Mouse (Mus musculus) splenic B cell, adult 2 months (primary cell): ENCODE data around the gene Ror1.
A peak's percentile ranks its signal among the peaks of the same experiment; 100 is the strongest.

ENCODE experiments used
- DNase-seq: peaks from one replicate; pipeline ENCODE4 v3.0.0-alpha.2; 2011; ENCODE audit warnings: low read depth, low spot score
- H3K27me3 ChIP-seq: 2 replicates; pipeline ENCODE4 v1.6.1; 2012; ENCODE audit warnings: mild to moderate bottlenecking, low read length, moderate library complexity, mixed read lengths; ENCODE audit not compliant: control insufficient read depth, poor library complexity, insufficient read depth, severe bottlenecking
- H3K36me3 ChIP-seq: 2 replicates; pipeline ENCODE4 v1.6.1; 2012; ENCODE audit warnings: mild to moderate bottlenecking, low read length, moderate library complexity, mixed read lengths; ENCODE audit not compliant: control insufficient read depth, poor library complexity, insufficient read depth, severe bottlenecking

Ror1 gene

DNA sequence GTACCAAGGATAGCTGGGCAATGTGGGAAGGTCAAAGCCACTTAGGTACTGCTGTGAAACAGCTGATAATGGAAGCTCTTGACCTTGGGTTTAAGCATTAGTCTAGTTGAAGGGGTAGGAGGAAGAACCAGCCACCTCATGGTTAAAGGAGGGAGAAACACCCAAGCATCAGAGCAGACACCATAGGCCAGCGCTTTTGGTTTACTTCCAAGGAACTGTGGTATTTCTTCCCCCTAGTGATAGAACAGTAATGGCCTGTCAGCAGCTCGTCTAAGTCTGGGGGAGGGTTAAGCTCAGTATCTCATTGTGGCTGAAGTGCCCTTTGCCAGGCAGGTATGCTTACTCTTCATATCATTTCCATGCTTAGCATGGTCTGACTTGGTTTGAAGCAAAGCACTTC is 102.7 kb downstream of the Ror1 start:
- Histone ChIP-seq H3K36me3 (no peaks in the 10 kb centered on the region), H3K27me3 (no peaks in the 10 kb centered on the region)

DNA sequence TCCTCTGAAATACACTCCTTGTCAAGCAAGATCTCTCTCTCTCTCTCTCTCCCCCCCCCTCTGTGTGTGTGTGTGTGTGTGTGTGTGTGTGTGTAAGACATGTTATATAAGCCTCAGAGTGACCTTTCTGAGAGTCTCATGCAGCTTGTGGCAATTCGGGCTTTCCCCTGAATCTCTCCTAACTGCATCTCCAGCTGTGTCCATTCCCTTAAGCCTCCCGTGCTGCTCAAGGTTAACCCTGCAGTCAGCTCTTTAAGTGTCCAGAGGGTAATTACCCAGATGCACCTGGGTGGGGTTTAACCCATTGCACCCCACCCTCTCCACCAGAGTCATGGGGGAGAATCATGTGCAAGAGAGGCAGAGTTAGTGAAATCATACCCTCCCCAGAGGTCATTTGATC is 105.7 kb downstream of the Ror1 start:
- no peak for DNase-seq
- Histone ChIP-seq H3K36me3 (no peaks in the 10 kb centered on the region), H3K27me3 (no peaks in the 10 kb centered on the region)

More for the DNA sequence above, 102.7 kb downstream of the Ror1 start:
- no peak for DNase-seq

DNA sequence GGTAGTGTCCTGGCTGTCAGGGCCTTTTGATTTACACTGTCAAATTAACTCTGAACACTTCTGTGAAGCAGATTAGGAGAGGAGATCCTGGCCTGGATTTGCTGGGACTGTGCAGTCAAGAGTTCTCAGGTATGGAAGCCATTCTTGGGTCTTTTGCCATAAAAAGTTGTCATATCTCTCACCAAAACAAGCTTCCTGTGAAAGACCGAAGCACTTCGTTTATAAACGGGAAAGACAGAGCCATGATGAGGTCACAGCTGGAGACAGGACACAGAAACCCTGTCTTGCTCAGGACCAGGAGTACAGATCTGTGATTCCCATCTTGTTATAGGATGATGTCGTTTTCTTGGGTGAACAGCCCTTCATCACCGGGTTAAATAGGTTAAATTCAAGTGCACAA is 107.5 kb downstream of the Ror1 start:
- DNase-seq, result no peak
- Histone ChIP-seq H3K27me3 (no peaks in the 10 kb centered on the region), H3K36me3 (no peaks in the 10 kb centered on the region)

DNA sequence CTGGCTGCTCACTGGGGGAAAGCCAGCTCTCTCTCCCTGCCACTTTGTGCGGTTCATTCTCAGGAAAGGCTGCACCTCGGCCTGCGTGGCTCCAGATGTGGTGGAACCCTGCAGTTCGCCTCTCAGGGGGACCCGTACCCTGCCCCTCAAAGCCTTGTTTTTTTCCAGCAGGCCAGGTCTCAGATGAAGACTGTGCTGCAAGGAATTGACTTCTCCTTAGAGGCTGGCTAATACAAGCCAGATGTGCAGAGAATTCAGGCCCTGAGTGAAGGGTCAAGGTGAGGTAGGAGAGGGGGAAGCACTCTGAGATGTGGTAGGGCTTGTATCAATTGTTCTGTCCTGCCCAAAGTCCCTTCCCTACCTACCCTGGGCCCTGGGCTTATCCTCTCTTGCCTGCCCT is 108.1 kb downstream of the Ror1 start:
- no peak for DNase-seq
- no peaks in the 10 kb centered on the region for H3K36me3 ChIP-seq
- H3K27me3 ChIP-seq, result no peaks in the 10 kb centered on the region

DNA sequence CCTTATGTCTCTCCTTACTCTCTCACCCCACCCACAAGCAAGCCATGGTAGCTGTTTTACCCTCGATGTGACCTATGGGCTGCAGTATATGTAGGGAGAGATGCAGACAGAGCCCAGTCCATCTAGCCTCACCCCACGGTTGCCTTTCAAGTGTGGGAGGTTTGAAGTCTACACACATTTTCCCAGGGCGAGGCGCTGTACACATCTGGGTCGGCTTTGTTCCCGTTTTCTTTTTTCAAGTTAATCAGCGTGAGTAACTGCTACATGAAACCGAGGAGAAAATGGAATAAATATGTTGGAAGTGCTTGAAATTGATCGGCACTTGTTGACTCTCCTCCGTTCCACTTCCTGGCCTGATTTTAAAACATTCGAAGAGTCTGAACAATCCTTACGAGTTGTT is 108.8 kb downstream of the Ror1 start:
- no peak for DNase-seq
- Histone ChIP-seq H3K27me3 (no peaks in the 10 kb centered on the region), H3K36me3 (no peaks in the 10 kb centered on the region)

DNA sequence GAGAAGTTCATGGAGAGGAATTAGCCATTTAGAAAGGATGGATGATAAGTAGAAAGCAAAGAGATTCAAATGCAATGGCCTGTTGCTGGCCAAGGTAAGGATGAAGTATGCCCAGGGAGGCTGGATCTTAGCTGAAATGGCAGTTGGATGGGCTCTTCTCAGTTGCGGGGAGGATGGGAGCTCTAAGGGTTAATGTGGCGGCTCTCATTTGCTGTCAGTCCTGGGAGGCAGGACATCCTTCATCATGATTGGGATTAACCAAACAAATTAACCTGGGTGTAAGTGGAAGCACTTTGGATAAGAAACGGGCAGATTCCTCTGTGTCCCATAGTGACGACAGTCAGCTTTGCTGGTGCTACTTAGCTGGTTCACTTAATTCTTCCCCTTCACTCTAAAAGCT is 112.5 kb downstream of the Ror1 start:
- no peaks in the 10 kb centered on the region for H3K27me3 ChIP-seq
- no peak for DNase-seq
- no peaks in the 10 kb centered on the region for H3K36me3 ChIP-seq

DNA sequence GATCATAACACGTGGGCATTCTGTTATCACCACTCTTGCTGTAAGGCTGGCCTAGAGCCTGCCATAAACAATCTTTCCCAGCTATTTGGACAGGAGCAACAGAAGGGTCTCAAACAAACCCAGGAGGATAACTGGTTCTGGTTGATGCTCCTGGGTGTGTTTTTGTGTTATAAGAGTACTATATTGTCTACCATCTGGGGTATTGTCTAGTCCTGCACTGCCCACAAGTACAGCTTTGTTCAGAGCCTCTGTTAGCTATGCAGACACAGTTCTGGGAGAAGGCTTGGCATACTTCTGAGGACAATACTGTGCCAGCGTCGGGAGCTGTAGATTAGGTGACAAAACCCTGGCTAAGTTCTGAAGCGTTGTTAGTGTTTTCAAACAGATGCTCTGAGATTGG is 113.5 kb downstream of the Ror1 start:
- no peak for DNase-seq
- no peaks in the 10 kb centered on the region for H3K36me3 ChIP-seq

DNA sequence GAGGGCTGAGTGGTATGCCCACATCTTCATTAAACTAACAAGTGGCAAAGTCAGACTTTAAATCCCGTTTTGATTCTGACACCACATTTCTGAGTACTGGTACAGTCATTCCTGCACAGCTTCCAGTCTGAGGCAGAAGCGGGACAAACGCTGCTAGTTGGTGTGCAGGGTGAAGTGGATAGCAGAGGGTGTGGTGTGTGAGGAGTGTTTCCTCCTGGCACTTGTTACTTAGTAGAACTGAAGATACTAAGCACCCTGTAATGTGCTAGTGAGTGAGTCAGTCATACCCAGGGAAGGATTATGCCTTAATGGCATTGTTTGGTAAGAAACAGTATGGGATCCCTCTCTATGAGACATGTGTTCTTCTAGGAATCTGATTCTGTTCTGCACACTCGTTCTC is 115.7 kb downstream of the Ror1 start:
- H3K36me3 ChIP-seq, result no peaks in the 10 kb centered on the region
- no peaks in the 10 kb centered on the region for H3K27me3 ChIP-seq
- DNase-seq, result no peak

More for the DNA sequence above, 113.5 kb downstream of the Ror1 start:
- H3K27me3 ChIP-seq, result no peaks in the 10 kb centered on the region

DNA sequence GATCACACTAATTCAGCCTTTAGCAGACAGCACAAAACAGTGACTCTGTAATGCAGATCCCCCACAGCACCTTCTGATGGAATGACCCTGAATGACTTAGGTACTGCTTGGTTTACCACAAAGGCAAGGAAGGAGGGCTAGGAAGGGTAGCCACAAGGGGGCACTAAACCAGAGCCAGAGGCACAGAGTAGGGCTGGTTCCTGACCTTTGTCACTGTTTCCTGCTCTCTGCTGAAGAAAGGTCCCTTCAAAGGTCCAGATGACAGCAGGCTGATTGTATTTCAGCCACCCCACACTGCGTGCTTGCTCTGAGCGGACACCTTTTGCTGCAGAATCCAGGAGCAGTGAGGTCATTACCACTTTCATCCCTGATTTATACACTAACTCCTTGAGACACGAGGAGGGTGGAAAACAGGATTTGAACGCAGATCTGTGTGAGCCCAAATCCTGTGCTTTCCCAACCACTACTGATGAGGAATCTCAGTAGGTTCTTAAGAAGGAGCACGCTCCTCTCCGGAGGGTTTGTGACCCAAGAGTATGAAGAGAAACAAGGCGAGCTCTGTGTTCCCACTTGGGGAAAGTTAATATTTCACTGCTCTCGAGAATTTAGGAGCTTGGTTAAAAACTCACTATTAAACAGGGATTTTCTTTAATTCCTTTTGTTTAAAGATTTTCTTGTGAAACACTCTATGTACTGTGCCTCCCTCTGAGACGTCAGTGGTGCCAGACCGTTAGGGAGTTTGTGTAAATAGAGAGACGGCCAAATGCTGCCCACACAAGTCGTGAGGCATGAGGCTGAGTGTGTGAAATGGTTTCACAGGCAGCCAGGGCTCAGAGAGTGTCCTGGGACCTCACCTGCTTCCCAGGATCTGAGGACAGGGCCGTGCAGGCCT is 119.0 kb downstream of the Ror1 start:
- Histone ChIP-seq H3K36me3 (no peaks in the 10 kb centered on the region), H3K27me3 (no peaks in the 10 kb centered on the region)
- no peak for DNase-seq

DNA sequence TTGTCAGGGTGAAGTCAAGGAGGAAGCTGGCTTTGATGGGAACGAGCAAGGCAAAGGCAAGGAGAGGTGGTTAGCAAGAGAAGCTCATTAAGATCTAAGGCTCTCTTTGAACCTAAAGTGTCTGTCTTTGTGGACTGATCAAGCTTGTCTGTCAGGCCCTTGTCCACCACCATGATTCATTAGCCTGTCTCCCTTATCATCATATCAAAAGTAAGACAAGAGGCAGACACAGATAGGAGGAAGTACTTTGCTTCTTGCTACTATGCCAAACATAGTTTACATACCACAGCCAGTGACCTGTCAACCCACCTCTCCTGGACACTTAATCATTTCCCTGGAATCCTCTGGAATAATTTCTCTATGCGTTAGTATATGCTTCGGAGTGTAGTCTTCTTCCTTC is 121.0 kb downstream of the Ror1 start:
- Histone ChIP-seq H3K27me3 (no peaks in the 10 kb centered on the region), H3K36me3 (no peaks in the 10 kb centered on the region)
- DNase-seq, result no peak

DNA sequence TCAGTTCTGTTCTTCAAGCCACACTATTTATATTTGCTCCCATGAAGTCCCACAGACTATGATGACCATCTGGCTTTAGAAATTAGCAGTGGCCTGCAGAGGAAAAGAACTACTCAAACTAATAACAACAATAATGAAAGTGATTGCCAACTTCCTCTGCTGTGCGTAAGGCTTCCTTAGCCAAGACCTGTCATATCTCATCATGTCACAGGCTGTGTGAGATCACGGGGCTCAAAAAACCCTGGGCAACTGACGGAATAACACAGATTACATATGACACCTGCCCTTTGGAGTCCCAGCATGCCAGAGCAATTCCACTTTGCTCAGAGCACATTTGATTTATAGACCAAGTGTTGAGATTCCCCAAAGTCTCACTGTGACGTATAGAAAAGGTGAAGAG is 123.4 kb downstream of the Ror1 start:
- no peak for DNase-seq
- Histone ChIP-seq H3K36me3 (no peaks in the 10 kb centered on the region), H3K27me3 (no peaks in the 10 kb centered on the region)

DNA sequence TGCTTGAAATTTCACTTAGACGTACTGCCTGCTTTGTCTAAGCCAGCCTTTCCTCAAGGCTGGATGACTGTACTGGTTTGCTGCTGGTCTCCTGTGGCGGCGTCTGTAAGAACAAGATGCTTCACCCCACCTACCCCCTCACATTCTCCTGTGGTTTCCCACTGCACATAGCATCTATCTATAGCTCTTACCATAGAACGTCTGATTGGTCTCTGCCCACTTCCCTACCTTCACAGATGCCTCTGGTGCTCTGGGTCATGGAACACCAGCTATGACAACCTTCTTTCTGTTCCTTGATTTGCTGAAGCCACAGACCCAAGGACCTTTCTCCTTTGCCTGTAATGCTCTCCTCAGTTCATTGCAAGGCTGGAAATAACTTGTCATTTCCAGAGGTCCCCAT is 124.0 kb downstream of the Ror1 start:
- Histone ChIP-seq H3K27me3 (no peaks in the 10 kb centered on the region), H3K36me3 (no peaks in the 10 kb centered on the region)
- peak; percentile 1 for DNase-seq

DNA sequence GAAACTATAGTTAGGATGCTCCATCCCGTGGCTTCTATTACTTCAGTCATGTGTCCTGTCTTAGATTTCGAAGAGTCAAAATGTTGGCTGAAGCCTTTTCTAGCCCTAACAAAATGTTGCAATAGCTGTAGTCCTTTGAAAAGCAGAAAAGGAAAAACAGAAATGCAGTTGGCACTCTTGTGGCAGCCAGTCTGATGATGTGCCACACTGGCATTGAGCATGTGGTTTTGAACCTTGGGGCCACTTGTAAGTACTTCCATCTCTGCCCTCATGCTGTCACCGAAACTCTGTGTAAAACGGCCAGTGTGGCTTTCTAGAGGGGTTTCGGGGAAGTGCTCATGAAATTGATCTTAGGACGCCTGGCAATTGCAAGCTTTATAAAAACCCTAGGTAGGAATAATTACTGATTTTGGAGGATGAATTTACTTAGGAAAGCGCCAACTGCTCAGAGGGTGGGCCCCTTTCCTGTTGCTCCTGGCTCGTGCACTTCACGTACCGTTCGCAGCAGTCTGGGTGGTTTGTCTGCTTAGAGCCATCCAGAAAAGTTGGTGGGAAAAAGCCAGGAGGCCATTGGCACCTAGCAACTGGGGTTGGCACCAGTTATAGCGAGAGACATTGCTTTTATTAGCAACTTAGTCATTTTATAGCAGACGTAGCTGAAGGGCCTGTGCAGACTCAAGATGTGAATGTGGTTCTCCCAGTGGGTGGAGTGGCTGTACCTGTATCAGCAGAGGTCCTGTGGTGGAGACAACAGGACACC is 126.6 kb downstream of the Ror1 start:
- Histone ChIP-seq H3K36me3 (no peaks in the 10 kb centered on the region), H3K27me3 (no peaks in the 10 kb centered on the region)
- no peak for DNase-seq

DNA sequence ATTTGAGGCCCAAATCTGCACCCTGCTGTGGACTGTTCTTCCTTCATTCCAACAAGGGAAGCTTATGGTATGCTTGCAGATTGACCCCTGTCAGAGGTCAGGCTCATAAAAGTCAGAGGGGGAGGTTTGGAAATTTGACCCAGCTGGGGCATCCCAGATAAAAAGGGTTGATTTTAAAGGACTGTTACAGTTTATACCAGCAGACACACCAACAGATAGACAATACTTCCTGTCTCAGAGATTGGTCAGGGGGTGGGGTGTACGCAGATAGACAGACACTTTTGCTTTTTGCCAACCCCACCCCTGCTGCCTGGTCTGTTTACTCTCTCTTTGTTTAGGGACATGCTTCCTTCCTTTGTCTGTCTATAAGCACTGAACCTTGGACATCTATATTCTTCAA is 127.9 kb downstream of the Ror1 start:
- no peaks in the 10 kb centered on the region for H3K36me3 ChIP-seq
- no peaks in the 10 kb centered on the region for H3K27me3 ChIP-seq
- no peak for DNase-seq

DNA sequence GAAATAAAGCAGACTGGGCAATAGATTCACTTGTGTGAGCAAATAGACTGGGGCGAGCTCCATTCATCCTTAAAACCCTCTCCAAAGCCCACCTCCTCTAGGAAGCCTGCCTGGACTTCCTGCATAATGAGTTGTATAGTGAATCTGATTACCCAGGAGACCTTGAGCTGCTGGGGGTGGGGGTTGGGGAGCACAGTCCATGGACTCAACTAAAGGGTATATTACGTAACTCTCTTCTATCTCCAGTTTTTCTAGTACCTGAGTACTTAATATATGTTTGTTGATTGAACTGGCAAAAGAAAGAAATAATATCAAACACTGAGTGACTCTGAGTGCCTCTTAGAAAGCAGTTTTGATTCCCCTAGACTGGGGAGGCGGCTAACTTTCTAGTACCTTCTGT is 128.4 kb downstream of the Ror1 start:
- Histone ChIP-seq H3K36me3 (no peaks in the 10 kb centered on the region), H3K27me3 (no peaks in the 10 kb centered on the region)
- DNase-seq, result no peak
